Mouse (Mus musculus) mesoderm, embryonic 11.5 days (tissue): ENCODE results near the gene Eif2ak4.

Source experiments
- DNase-seq: peaks from one replicate; pipeline ENCODE4 v3.0.0-alpha.2; 2012; ENCODE audit warnings: low read depth, low spot score

Eif2ak4 gene

DNA sequence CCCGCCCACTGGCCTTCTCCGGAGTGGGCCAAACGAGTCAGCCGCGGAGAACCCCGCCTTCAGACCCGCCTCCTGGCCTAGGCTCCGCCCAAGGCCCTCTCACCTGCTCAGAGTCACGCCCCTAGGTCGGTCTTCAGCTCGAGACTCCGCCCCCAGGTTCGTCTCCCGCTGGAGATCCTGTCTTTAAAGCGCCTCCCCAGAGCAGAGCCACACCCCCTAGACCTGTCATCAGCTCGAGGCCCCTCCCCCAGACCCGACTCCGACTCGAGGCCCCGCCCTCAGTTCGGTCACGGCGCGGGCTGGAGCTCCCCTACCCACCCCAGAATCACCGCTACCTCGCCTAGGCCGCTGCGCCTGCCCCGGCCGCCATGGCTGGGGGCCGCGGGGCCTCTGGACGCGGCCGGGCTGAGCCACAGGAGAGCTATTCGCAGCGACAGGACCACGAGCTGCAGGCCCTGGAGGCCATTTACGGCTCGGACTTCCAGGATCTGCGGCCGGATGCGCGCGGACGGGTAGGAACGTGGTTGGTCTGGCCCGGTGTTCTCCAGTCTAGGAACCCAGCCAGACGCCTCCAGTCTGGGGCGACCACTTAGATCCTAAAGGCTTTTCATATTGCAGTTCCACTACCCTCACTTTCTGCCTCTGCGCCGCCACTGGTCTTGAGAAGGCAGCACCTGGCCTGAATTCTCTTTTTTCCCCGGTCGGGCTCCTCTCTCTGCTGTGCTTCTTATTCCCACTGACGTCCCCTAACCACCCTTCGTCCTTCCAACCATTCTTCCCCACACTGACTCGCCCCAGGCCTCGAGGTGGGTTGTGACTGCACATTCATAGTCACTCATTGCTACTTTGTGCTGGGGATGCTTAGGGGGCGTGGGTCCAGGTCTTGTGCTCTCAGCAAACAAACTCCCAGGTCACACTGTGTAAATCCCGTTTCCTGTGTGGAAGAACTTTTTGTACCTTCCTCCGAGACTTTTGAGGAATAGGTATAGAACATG is at the start of gene Eif2ak4:
TSS of gene Eif2ak4 (plus strand) at position 278 of the 995 bp plus-strand sequence.
- peak; percentile 99 for DNase-seq

DNA sequence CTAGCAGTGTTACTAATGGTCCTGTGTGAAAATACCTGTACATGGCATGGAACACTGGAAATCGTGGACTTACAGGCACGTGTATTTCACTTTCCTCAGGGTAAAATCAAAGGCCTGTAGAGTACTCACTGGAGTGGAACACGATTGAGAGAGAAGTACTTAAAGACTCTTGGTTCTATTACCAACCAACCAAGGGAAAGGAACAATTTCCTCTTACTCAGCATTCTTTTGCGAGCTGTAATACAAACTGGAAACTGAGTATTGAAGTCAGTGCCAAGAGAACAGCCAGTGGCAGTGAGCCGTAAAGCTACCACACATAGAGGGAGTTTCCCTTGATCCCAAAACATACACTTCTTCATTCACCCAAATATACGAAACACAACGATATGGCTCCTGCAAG is 47.1 kb upstream of the Eif2ak4 start:
- no peak for DNase-seq

DNA sequence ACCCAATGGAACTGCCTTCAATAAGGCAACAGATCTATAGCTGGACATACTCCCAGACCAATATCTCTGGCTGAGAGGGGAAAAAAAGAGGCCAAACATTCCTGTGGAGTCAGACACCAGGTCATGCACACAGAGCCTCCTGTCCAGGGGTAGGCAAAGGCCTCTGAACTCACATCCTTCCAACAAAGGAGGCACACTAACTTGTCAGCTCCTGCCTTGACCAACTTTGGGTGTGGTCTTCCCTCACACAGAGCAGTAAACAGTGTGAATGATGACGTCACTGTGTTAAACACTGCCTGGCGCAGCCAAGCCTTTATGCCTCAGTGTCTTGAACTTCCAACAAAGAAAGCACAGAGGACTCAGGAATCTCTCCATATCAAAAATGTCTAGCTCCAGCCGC is 44.5 kb upstream of the Eif2ak4 start:
- no peak for DNase-seq

DNA sequence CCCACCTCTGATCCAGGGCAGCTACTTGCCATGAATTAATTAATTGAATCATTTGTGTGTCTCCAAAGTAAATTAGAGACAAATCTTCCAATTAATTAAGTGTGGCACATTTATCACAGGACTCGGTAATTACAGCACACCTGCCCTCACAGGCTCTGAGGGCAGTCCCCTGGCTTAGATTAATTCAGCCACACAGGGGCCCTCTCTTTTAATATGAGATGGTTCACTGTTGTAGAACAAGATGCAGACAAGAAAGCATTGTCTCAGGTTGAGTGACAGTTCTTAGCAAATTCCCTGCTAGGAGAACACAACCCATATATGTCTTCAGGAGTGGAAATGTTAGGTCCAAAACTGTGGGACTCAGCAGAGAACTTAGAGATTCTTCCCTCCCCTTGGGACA is 42.9 kb upstream of the Eif2ak4 start:
- DNase-seq: no peak

DNA sequence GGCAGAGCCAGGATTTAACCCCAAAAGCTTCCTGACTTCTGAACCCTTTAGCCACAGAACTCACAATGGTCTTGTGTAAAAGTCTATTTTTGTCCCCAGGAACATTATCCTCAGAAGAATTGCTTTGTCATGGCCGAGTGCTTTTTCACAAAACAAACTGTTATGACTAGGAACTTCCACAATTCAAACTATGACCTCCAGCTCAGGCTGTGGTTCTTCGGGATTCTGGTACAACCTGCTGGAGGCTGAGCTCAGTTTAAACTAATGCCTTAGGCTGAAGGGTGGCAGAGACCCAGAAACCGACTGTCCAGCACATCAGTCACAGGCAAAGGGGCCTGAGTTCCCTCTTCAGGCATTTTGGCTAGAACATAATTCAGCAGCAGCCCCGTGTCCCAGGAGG is 34.9 kb upstream of the Eif2ak4 start:
- DNase-seq: no peak

DNA sequence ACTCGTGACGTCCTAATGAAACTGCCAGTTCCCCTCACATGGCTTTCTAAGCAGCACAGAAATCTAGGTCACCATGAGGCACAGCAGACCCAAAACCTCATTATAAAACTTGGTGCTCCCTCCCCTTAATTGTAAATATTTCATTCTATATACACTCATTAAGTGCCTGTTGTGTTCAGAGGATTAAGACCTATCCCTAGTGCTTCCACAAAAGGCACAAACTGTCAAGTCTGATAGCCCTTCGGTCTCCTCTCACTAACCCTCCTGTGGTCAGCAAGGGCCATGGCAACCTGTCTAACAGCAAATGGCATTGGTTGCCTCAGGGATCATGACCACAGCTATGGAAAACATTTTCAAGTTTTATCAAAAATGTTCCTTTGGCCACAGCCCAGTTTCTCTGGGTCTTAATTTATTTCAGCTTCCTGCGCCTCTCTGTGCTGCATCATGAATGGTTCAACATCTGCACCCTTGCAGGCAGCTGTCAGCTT is 34.5 kb upstream of the Eif2ak4 start:
- no peak for DNase-seq

DNA sequence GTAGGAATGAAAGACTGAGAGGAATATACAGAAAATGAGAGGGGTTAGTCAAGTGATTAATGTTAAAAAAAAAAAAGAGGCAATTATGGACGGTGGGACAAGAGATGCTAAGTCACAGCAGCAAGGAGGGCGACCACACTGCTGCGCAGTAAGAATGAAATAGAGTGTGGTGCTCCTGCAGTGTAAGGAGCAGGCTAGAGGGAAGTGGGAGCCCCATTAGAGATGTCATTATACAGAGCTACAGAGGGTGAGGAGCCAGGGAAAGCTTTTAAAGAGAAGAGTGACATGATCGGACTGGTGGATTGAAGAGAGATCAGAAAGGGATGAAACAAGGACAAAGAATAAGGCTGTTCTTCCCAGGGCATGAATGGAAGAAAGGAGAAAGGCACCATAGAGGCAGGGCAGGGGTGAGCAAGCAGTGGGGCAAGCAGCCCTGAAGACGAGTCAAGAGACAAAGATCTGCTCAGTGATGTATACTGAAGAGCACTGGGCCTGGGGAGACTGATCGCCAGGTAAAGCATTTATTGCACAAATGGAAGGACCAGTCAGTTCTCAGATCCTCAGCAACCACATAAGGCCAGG is 33.2 kb upstream of the Eif2ak4 start:
- DNase-seq: no peak

DNA sequence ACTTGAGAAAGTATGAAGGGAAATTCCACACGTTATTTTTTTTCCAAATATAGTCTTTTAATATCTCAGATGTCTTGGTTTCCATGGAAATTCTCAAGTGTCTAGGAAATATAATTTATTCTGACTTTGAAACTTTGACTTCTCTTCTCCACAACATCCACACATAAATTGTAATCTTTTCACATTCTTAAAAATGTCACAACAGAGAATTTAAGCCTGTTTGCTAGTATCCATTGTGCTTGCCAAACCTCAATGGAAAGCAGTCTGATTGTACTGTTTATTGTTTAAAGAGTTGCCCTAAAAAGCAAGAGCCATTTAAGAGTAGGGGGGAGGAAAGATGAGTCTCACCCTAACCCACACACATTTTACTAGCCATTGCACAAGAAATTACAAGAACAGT is 16.6 kb upstream of the Eif2ak4 start:
- no peak for DNase-seq

DNA sequence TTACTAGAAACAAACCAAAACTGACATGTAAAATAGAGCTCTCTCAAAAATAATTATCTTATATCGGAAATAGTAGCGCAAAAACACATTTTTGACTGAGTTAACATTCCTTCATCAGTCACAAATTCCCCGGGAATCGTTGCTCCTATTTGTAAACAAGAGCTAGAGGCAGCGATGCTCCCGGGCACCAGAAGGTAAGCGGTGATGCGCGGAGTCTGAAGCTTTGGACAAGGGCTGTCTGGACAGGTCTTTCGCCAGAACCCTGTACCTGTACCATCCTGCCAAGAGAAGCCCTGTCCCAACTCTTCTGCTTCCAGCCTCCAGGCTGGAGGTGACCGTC is 15.9 kb upstream of the Eif2ak4 start:
- no peak for DNase-seq

DNA sequence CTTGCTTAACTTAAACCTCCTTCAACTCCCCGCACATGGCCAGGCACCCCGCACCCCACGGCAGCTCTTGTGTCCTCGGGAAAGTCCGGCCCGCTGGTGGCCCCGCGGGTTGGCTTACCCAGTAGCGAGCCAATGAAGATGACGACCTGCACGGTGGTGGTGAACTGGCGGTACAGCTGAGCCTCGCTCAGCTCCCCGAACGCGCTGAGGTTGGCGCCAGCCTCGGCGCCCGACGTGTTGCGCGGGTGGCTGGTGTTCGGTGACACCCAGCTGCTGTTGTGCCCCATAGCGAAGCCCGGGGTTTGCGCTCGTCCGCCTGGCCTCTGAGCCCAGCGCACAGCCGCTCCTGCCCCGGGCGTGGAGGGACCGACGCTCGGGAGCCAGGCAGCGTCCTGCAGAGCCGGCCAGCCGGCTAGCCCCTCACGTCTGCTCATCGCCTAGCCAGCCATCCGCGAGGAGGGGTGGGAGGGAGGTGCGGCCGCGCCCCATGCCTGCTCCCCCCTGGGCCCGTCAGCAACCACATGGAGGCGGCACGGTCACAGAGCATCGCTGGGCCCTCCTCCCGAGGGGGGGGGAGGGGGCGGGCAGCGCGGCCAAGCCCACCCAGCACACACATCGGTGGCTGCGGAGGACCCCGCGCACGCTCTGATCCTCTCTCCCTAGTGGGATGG is 15.4 kb upstream of the Eif2ak4 start, which contains the start of gene Gpr176:
TSS of gene Gpr176 (minus strand) at position 519 of the 671 bp plus-strand sequence.
- peak; percentile 60 for DNase-seq

DNA sequence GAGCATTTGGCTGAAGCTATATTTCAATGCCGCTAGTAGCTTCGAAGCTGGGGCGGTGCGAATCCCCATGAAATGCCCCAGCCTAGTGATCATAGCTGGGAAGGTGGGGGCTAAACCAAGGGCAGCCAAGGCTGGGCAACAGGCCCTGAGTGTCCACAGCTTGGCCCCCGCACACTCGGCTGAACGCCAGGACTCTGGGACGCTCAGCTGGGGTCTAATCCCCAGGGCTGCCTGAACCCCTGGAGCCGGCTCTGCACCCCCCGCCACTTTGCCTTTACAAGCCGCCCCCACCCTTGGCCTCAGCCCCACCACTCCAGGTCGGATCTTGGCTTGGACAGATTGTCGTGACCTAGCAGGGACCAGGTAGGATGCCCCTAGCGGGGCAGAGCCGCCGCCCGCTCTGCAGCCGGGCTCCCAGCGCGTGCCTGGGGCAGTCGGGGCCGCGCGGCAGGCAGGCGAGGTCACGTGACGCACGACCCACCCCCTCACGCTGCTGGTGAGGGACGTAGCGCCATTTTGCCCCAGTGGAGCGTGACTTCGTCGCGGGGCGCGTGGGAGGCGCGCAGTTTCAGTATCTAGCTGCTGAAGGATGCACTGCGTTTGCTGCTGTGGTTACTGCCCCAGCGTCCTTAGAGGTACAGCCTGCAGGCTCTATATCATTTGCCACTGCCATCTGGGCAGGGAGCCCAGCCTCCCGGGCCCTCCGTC is 14.7 kb upstream of the Eif2ak4 start:
- DNase-seq: peak; percentile 78

DNA sequence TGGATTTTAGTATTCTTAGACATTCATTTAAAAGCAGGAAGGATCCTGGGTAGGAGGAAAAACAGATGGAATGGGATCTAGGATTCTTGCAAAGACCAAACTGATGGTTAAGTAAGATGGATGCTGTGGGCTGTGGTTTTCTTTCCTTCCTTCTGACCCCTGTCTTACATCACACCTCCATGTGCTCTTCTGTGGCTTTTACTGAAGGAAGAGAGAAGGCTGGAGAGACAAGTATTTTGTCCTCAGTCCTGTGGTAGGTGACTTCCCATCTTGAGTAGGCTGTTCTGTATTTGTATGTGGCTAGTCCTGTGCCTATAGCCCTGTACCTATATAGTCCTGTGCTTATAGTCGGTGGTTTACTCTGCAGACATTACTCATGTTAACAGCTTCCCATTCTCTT is 12.9 kb upstream of the Eif2ak4 start:
- DNase-seq: no peak

DNA sequence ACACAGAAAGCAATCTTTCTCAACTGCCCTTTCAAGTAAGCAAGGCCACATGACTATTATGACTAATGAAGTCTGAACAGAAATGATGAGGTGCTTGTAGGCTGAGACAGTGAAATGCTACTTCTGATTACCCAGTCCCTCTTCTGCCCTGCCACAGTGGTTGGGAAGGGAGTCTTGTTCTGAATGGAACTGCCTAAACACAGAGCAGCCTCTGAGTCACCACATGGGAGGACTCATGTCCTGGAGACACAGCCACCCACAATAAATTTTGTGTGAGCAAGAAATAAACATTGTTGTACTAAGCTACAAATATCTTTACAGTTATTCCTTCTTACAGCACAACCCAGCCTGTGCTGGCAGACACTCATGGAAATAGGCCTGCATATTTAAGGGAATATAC is 12.5 kb upstream of the Eif2ak4 start:
- DNase-seq: no peak

DNA sequence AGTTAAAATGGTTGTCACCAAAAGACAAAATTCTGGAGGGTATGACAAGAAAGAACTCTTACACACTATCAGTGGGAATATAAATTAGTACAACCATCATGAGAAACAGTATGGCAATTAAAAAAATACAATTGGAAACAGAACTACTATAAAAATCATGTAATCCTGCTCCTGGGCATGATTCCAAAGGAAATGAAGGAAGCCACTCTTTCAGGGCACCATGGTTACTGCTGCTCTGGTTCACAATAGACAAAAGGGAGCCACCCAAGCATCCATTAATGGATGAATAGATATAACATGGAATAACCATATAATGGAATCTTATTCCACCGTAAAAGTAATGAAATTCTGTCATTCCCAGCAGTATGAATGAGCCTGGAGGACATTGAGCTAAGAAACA is 8.7 kb upstream of the Eif2ak4 start:
- no peak for DNase-seq

DNA sequence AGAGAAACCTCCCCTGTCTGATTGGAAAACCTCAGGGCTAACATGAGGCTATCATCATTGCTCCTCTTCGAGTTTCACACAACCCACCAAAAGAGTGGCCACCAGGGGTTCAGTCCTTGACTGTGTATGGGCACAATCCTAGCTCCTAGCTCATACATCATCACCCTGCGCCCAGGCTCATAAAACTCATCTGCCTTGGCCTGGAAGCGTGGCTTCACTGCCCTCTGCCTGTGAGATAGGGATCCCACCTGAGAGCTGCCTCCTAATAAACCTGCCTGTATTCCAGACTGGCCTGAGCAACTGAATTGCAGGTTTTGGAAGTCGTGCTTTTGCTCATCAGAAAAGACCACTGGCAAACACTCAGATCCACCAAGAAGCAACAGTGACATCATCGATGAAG is 5.0 kb upstream of the Eif2ak4 start:
- DNase-seq: no peak

DNA sequence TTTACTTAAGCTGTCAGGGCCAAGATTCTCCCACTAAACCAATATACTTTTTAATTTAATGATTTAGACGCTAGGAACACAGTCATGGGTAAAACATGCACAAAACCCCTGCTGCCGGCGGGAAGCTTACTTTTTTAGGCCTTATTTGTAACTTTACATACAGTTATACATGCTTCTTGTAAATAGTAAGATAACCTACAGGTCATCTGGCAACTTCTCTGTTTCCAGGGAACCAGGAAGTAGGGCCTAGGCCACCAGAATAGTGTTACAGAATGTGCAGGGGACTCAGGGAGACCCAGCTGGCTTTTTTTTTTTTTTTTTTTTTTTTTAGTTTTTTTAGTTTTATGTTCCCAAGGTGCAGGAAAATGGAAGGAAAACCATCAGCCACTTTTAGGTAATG is 1.2 kb downstream of the Eif2ak4 start:
- DNase-seq: no peak

DNA sequence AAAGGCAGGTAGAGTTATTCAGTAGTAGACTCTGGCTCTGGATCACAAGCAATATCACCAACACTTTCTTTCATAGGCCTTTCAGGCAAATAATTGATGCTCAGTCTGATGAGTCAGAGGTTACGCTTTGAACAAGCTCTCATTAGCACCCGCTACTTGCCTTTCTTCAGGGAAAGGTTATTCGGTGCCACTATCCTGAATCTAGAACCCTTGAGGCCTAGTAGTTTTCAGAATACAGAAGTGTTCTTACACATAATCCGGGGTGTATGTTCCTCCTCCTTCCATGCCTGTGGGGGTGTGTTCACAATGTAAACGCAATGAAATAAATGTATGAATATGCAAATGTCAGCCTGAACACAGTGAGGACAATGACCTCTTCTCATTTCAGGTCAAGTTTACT is 1.7 kb downstream of the Eif2ak4 start:
- DNase-seq: no peak

DNA sequence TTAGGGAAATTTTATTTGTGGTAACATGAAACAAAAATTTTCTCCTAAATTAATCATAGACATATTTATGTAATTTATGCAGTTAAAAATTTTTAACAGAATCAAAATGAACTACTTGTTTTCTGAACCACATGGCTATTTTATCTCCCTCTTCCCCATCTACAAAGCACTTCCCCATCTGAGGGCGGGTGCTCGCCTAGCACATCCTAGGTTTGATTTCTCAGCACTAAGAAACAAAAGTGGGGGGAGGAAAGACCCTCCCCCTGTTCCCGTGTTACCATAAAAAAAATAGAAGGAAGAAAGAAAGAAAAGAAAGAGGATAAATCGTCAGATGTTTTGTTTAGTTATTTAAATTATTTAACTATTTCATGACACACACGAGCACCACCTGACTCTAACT is 2.8 kb downstream of the Eif2ak4 start:
- DNase-seq: no peak

DNA sequence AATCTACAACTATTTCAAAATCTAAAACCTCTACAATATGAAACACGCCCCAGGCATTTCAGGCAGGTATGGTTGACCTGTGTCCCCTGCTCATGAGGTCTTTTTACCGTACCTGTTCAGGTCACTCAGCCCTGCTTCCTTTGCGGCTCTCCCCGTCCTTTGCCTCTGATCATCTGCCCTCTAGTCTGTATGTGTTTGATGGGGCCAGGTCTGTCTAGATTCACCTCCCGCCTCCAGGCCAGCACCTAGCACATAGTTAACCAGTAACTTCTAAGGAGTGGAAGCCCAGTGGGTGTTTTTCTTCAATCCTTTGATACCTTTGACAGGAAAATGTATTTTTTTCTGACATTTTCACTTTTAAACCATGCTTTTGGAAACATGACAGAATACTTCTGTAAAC is 11.3 kb downstream of the Eif2ak4 start:
- DNase-seq: no peak

DNA sequence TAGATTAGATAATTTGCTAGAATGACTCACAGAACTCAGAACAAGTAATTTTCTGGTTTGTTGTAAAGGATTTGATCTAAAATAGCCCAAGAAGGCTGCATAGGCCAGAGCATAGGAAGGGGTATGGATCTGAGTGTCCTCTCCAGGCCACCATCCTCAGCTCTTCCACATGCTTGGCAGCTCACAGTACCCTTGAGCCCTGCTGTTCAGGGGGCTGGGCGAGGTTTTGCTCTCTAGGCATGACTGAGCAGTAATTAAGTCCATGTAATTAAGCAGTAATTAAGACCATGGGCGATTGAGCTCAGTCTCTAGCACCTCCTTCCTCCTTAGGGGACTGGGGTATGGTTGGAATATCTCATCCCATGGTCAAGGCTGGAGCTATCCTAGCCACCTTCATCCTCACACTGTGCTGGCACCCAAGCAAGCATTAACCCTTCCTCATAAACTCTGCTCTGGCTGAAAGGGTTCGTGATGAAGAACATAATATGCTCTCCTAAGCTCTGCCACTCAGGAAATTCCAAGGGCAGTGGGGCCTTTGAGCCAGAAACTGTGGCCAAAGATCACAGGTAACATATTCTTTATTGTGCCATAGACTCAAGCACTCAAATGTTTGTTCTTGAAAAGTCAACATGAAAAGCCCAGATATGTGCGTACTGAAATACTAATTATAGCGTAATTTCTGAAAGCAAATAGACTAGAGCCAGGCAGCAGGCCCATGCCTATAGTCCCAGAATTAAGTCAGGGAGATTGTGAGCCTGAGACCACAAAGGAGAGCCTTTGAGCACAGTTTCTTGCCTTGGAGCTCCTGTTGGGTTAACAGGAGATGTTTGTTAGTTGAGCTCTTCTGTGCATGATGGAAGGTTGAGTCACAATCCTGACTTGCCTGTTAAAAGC is 13.7 kb downstream of the Eif2ak4 start:
- no peak for DNase-seq

DNA sequence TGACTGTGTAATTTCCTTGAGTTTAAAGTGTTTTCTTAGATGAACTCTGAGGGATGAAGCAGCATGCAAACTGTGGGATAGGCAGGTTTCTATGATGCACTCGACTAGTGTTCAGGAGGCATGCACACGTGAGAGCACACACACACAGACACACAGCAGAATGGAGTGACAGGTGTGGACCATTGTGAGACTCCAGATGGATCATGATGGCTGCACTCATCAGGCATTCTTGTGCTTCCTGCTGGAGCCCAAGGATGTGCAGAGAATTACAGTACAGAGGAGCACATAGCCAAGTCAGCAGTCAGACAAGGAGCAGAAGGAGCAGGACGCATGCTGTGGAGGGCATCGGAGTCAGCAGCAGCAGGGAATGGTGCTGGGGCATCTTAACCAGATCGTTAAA is 15.9 kb downstream of the Eif2ak4 start:
- no peak for DNase-seq
